Mouse (Mus musculus) liver, embryonic 14.5 days (tissue): ENCODE data around the gene Ush2a.

Source experiments
- CTCF ChIP-seq: IDR thresholded peaks from 2 replicates; pipeline ENCODE4 v1.5.1; 2016; ENCODE audit warnings: antibody characterized with exemption, low read depth, control low read depth
- EP300 ChIP-seq: IDR thresholded peaks from 2 replicates; pipeline ENCODE4 v1.6.1; 2016; ENCODE audit warnings: antibody characterized with exemption, low read depth

DNA sequence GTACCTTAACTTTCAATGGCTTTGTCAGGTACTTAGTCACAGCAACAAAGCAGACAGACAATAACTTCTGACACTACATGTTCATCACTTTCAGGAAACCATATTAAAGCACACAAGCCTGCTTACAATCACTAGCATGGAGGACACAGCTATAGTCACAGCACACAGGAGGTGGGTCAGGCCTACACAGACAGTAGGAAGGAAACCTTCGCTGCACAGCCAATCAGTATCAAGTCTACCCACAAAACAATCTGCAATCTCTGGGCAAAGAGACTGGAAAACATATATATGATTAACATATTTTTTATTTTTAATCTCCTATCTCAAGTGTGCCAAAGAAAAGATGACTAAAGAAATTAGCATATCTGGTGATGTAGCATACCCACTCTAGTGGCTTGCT is 743.0 kb downstream of the Ush2a start:
- TF ChIP-seq EP300: no peak
- TF ChIP-seq CTCF: no peak
